Mouse (Mus musculus): Measurements from ENCODE around the gene Fxyd6. TPM values are rescaled to one million over a fixed set of nuclear protein-coding genes. Genes with fewer than 3 reads are reported as not detected.
A peak's percentile ranks its signal among the peaks of the same experiment; 100 is the strongest.

Gene Fxyd6
- polyA plus RNA-seq, 1 experiment from 2014 or later, result 121 TPM

DNA sequence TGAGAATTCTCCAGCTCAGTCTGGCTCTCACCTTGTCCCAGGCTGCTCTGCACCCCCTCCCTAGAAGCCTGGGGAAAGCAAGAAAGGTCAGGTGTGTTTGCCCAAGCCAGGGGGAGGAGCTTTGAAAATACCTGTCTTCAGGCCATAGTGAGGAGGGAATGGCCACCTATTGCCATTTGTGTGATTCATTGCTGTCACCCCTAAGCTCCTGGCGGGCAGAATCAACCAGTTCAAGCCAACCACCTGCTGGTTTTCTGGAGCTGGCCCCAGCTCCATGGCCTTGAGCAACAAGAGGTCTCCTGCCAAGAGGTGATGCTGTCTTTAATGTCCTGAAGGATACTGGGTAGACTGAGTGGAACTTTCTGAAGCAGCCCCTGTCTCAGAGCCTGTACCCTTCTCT, 28.4 kb downstream of the Fxyd6 start:
- no peak for ATAC-seq (ENCODE audit: insufficient number of reproducible peaks, insufficient read depth, low FRiP score, low TSS enrichment)
- peaks cover 18% of the 10 kb centered on the region for H3K36me3 ChIP-seq
- 74% methylated on average over 1 of the region's 1 CpGs for WGBS
- no peak overlapping the region for H3K9ac ChIP-seq
- no peak overlapping the region for H3K27ac ChIP-seq
- H3K4me3 ChIP-seq, result no peak overlapping the region
- no peak overlapping the region for H3K4me2 ChIP-seq (replicated peaks)
- H3K27me3 ChIP-seq, result no peaks in the 10 kb centered on the region
- H3K9me3 ChIP-seq, result no peaks in the 10 kb centered on the region
- H3K4me1 ChIP-seq, result no peaks in the 10 kb centered on the region

DNA sequence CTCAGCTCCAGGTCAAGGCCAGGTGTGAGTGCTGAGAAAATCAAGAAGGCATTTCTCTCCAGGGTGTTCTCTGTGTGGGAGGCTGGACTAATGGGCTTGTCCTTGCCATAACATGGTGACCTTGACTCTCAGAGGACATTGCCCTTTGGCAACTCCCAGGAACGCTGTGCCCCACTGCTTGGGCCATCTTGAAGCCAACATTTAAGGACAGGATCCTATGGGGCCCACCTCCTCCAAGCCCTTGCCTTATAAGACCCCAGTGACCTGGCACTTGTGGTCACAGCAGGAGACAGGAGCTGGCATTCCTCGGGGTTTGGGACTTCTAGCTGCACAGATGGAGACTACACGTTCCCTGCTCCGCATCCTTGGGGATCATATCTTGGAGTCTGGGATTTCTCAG, 29.4 kb downstream of the Fxyd6 start, which contains the start of gene Fxyd2:
Gene Fxyd2 (plus strand): TSS at position 236 of the 400 bp plus-strand sequence.
- H3K27me3 ChIP-seq, result no peaks in the 10 kb centered on the region
- no peak within 1 kb of the TSS for H3K4me3 ChIP-seq
- peaks cover 13% of the 10 kb centered on the region for H3K36me3 ChIP-seq
- H3K9me3 ChIP-seq, result no peaks in the 10 kb centered on the region
- ATAC-seq (ENCODE audit: insufficient number of reproducible peaks, insufficient read depth, low FRiP score, low TSS enrichment), result no peak
- WGBS, result 72% methylated on average over 4 of the region's 4 CpGs
- no peak within 1 kb of the TSS for H3K4me2 ChIP-seq (replicated peaks)
- H3K4me1 ChIP-seq, result no peaks in the 10 kb centered on the region
- no peak within 1 kb of the TSS for H3K9ac ChIP-seq
- no peak within 1 kb of the TSS for H3K27ac ChIP-seq

DNA sequence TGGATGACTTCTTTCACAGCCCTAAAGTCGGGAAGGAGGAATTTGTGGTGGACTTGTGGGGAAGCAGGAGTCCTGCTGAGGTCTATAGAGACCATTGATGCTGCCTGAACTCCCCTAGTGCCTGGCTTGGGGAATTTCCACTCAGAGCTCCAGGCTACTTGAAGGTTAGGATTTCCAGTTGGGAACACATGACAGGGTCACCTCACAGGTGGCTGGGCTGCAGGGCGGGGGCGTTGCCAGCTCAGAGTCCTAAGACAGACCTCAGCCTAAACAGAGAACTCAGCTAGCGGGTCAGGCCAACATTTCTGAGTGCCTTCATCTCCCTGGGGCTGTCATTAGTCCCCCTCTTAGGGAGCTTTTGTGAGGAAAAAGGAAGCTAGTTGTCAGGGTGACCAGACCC, 31.9 kb downstream of the Fxyd6 start:
- WGBS, result 39% methylated on average over 4 of the region's 4 CpGs
- Histone ChIP-seq H3K27ac (no peak overlapping the region), H3K4me3 (no peak overlapping the region), H3K9ac (no peak overlapping the region), H3K27me3 (no peaks in the 10 kb centered on the region), H3K4me2 (replicated peaks) (no peak overlapping the region), H3K9me3 (no peaks in the 10 kb centered on the region), H3K4me1 (no peaks in the 10 kb centered on the region), H3K36me3 (no peaks in the 10 kb centered on the region)
- no peak for ATAC-seq (ENCODE audit: insufficient number of reproducible peaks, insufficient read depth, low FRiP score, low TSS enrichment)

DNA sequence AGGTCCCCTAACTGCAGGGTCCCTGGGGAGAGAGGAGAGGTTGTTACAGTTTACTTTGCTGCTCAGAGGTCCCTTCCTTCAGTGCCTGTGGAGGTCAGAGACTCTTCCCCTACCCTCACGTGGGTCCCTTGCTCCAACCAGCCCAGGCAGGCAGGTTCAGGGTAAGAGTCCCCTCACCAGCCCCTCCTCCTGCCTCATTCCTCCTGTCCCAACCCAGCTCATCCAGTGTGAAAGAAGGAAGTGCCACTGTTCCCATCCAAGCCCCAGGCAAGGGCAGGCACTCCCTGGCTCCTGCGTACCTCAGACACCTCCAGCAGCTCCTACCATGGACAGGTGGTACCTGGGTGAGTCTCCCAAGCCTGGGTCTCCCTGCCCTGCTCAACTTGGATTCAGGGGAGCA, 33.0 kb downstream of the Fxyd6 start:
- Histone ChIP-seq H3K4me1 (peaks cover 1% of the 10 kb centered on the region; the same call in 1 of the 2 replicates), H3K4me3 (no peak overlapping the region), H3K27ac (no peak overlapping the region), H3K9ac (no peak overlapping the region), H3K27me3 (no peaks in the 10 kb centered on the region), H3K9me3 (no peaks in the 10 kb centered on the region), H3K4me2 (replicated peaks) (no peak overlapping the region), H3K36me3 (no peaks in the 10 kb centered on the region)
- WGBS, result 50% methylated on average over 2 of the region's 2 CpGs
- peak; percentile 23; the same call in 1 of the 2 replicates for ATAC-seq (ENCODE audit: insufficient number of reproducible peaks, insufficient read depth, low FRiP score, low TSS enrichment)

DNA sequence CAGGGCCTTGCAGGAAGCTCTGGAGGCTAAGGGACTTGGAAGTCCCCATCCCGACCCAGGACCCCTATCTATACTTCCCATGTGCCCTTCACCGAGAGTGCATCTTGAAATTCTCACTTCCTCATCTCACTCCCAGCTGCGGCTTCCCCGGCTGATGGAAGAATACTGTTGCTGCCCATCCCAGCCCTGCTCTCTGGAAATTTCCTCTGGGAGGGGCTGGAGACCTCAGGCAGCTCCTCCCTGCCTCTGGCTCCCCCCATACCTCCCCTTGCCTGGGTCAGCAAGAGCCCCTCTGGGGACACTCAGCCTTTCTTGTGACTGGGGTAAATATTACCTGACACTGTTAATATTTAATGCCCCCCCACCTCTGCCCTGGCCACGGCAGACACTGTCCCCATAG, 35.7 kb downstream of the Fxyd6 start:
- H3K9me3 ChIP-seq, result no peaks in the 10 kb centered on the region
- H3K4me3 ChIP-seq, result no peak overlapping the region
- no peak overlapping the region for H3K9ac ChIP-seq
- no peak for ATAC-seq (ENCODE audit: insufficient number of reproducible peaks, insufficient read depth, low FRiP score, low TSS enrichment)
- 63% methylated on average over 5 of the region's 5 CpGs for WGBS
- H3K4me2 ChIP-seq (replicated peaks), result no peak overlapping the region
- H3K27ac ChIP-seq, result no peak overlapping the region
- H3K27me3 ChIP-seq, result 0 out of 2 replicates have a peak, but pooled peaks cover 8% of the 10 kb centered on the region
- no peaks in the 10 kb centered on the region for H3K36me3 ChIP-seq
- H3K4me1 ChIP-seq, result peaks cover 3% of the 10 kb centered on the region; the same call in 1 of the 2 replicates

DNA sequence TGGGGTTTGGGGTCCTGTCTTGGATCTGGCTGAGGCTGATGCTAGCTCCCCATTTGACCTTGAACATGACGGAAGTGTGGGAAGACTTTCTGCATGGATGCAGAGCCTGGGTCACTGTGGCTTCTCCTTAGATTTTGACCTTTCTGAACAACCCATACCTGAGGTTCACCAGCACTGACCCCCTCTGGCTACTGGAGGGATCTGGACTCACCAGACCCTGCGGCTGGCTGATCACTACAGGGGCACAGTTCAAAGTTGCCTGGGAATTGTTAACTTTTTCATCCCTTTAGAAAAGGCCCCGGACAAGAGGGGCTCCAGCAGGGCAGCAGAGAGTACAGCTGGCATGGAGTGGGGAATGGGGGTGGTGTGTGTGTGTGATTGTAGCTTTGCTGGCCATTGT, 36.8 kb downstream of the Fxyd6 start:
- Histone ChIP-seq H3K9ac (no peak overlapping the region), H3K4me2 (replicated peaks) (no peak overlapping the region), H3K27me3 (0 out of 2 replicates have a peak, but pooled peaks cover 8% of the 10 kb centered on the region), H3K4me1 (peaks cover 3% of the 10 kb centered on the region; the same call in 1 of the 2 replicates), H3K27ac (no peak overlapping the region), H3K4me3 (no peak overlapping the region), H3K9me3 (no peaks in the 10 kb centered on the region), H3K36me3 (no peaks in the 10 kb centered on the region)
- 84% methylated on average over 3 of the region's 3 CpGs for WGBS
- no peak for ATAC-seq (ENCODE audit: insufficient number of reproducible peaks, insufficient read depth, low FRiP score, low TSS enrichment)

DNA sequence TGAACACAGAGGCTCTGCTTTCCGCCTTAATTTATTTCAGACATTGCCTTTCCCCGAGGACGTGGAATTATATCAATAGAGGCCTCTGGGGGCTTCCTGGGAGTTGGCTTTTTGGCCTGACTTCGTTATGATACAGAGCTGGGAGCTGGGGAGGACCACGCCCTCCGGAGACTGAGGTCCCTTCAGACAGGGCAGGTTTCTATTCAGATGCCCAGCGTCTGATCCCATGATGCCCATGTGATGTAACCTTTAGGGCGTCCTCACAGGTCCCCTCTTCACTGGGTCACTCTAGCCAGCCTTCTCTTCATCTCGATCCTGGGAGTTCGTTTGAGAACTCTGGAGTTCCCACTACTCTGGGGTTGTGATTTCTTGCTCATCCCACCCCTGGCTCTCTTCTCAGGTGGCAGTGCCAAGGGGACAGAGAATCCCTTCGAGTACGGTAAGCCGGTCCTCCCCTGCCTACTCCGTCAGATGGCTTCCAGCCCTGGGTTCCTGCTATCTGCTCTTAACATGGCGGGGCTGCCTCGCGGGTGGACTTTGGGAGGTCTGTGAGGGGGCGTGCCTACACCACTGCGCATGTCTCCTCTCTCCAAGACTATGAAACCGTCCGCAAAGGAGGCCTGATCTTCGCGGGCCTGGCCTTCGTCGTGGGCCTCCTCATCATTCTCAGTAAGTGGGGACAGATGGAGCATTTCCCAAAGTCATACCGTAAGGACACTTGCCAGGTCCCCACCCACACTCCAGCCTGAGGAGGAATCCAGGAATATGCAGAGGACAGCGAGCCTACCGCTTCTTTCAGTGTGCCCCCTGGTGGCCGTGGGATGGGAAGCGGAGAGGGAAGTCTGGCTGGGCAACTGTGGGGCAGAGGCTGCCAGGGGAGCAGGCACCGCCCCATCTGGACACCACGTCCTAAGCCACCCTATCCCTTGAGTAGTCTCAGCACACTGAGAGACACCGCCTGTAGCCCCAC, 38.0 kb downstream of the Fxyd6 start:
- no peaks in the 10 kb centered on the region for H3K9me3 ChIP-seq
- whole genome bisulfite sequencing, result 35% methylated on average over 33 of the region's 33 CpGs
- H3K9ac ChIP-seq, result peak overlapping the region; percentile 42; the same call in 1 of the 2 replicates
- ATAC-seq (ENCODE audit: insufficient number of reproducible peaks, insufficient read depth, low FRiP score, low TSS enrichment), result no peak
- H3K4me3 ChIP-seq, result peak overlapping the region; percentile 24; the same call in 1 of the 2 replicates
- 0 out of 2 replicates have a peak, but pooled peaks cover 8% of the 10 kb centered on the region for H3K27me3 ChIP-seq
- no peaks in the 10 kb centered on the region for H3K36me3 ChIP-seq
- peak overlapping the region; percentile 41 for H3K4me2 ChIP-seq (replicated peaks)
- H3K27ac ChIP-seq, result no peak overlapping the region
- H3K4me1 ChIP-seq, result peaks cover 3% of the 10 kb centered on the region

DNA sequence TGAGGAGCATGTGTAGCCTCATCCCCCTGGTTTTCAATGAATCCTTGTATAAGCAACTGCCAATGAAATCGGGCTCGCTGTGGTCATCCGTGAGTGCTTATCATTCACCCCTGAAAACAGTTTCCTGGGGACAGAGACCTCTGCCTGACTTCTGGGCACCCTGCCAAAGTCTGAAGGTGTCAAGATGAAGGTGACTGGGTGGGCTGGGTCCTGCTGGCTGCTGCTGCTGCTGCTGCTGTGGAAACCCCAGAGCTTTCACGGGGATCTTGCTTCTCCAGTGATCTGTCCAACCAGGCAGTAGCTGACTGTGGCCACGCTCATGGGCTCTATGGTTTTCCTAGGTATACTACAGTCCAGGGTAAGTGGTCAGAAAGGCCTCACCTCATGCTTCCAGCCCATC, 40.2 kb downstream of the Fxyd6 start:
- Histone ChIP-seq H3K4me3 (no peak overlapping the region), H3K9me3 (no peaks in the 10 kb centered on the region), H3K4me1 (peaks cover 3% of the 10 kb centered on the region), H3K27me3 (0 out of 2 replicates have a peak, but pooled peaks cover 8% of the 10 kb centered on the region), H3K36me3 (no peaks in the 10 kb centered on the region), H3K9ac (no peak overlapping the region), H3K27ac (no peak overlapping the region), H3K4me2 (replicated peaks) (no peak overlapping the region)
- no peak for ATAC-seq (ENCODE audit: insufficient number of reproducible peaks, insufficient read depth, low FRiP score, low TSS enrichment)
- WGBS, result 79% methylated on average over 5 of the region's 5 CpGs

DNA sequence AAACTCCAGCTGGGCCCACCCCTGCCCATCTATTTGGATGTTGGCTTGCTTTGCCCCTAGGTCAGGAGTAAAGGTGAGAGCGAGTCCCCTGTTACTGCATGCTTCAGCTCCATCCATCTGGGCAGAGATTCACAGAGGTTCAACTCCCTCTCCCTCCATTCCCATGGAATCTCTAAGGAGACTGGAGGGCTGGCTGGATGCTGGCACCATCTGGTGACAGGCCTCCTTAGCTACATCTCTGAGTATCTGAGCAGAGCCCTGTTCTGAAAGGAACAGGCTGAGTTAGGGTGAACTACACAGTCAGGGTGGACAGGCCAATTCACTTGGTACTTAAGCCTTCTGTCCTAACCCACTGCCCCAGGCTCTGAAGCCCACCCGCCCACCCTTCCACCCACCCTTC, 40.6 kb downstream of the Fxyd6 start:
- H3K9ac ChIP-seq, result no peak overlapping the region
- peaks cover 3% of the 10 kb centered on the region for H3K4me1 ChIP-seq
- 85% methylated on average over 2 of the region's 2 CpGs for WGBS
- ATAC-seq (ENCODE audit: insufficient number of reproducible peaks, insufficient read depth, low FRiP score, low TSS enrichment), result no peak
- no peaks in the 10 kb centered on the region for H3K9me3 ChIP-seq
- no peak overlapping the region for H3K4me2 ChIP-seq (replicated peaks)
- 0 out of 2 replicates have a peak, but pooled peaks cover 8% of the 10 kb centered on the region for H3K27me3 ChIP-seq
- H3K36me3 ChIP-seq, result no peaks in the 10 kb centered on the region
- no peak overlapping the region for H3K4me3 ChIP-seq
- no peak overlapping the region for H3K27ac ChIP-seq

DNA sequence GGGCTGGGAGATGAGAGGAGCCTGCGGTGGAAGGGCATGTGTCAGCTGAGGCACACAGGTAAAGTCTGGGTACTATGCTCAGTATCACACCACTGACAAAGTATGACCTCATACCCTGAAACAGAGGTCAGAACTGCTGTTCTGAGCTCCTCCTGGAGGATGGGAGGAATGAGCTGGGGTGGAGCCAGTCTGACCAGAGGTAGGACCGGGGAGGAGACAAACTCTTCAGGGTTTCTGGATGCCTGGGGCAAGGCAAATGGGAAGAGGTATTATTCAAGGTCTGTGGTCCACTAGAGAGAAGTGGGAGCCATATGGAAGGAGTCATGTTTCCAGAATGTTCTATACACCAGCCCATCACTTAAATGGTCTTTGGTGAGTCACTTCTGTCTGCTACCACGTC, 41.1 kb downstream of the Fxyd6 start:
- Histone ChIP-seq H3K9ac (no peak overlapping the region), H3K4me2 (replicated peaks) (no peak overlapping the region), H3K4me3 (no peak overlapping the region), H3K36me3 (no peaks in the 10 kb centered on the region), H3K27ac (no peak overlapping the region), H3K9me3 (no peaks in the 10 kb centered on the region), H3K27me3 (0 out of 2 replicates have a peak, but pooled peaks cover 8% of the 10 kb centered on the region), H3K4me1 (peaks cover 3% of the 10 kb centered on the region)
- 72% methylated on average over 3 of the region's 3 CpGs for whole genome bisulfite sequencing
- no peak for ATAC-seq (ENCODE audit: insufficient number of reproducible peaks, insufficient read depth, low FRiP score, low TSS enrichment)

DNA sequence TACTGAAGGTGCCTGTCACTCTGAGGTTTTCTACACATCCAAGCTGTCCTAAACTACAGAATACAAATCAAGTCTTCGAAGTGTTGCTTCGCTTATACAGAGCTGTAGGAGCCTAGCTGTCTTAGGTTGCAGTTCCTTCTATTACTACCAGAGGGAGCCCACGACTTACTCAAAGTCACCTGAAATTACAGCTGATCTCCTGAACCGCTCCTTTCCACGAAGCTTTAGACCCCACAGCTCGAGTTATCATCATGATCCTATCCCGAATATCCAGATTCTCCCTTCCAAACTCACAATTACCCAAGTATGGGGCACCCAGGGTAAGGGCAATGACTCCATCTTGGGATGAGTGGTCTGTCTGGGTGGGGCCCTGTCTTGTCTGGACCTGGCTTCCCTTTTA, 41.8 kb downstream of the Fxyd6 start:
- 0 out of 2 replicates have a peak, but pooled peaks have one; percentile 31 for ATAC-seq (ENCODE audit: insufficient number of reproducible peaks, insufficient read depth, low FRiP score, low TSS enrichment)
- Histone ChIP-seq H3K4me3 (no peak overlapping the region), H3K27ac (no peak overlapping the region), H3K9ac (no peak overlapping the region), H3K4me2 (replicated peaks) (peak overlapping the region; percentile 42), H3K27me3 (0 out of 2 replicates have a peak, but pooled peaks cover 8% of the 10 kb centered on the region), H3K36me3 (no peaks in the 10 kb centered on the region), H3K4me1 (peaks cover 3% of the 10 kb centered on the region), H3K9me3 (no peaks in the 10 kb centered on the region)
- 18% methylated on average over 7 of the region's 7 CpGs for WGBS

DNA sequence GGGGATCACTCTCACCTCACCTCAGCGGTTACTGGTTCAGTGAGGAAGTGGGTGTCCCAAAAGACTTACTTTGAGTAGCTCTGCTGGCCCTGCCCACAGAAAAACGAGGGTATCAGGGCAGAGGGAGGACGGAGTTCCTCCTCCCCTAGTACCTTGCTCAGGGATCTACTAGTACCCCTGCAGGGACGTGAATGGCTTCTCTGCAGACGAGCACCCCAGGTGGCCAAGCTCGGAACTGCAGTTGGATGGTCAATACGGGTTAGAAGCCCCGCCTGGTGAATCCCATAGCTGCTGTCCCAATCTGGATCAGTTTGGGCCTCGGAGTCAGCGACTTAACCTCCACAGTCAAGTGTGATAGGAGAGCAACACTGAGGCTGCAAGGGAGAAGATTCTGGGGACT, 42.3 kb downstream of the Fxyd6 start:
- peak overlapping the region; percentile 42 for H3K4me2 ChIP-seq (replicated peaks)
- H3K4me1 ChIP-seq, result peaks cover 3% of the 10 kb centered on the region
- H3K27ac ChIP-seq, result no peak overlapping the region
- H3K9me3 ChIP-seq, result no peaks in the 10 kb centered on the region
- 7% methylated on average over 10 of the region's 10 CpGs for WGBS
- H3K4me3 ChIP-seq, result no peak overlapping the region
- H3K9ac ChIP-seq, result no peak overlapping the region
- ATAC-seq (ENCODE audit: insufficient number of reproducible peaks, insufficient read depth, low FRiP score, low TSS enrichment), result no peak
- 0 out of 2 replicates have a peak, but pooled peaks cover 8% of the 10 kb centered on the region for H3K27me3 ChIP-seq
- H3K36me3 ChIP-seq, result no peaks in the 10 kb centered on the region
